Mouse (Mus musculus) embryonic facial prominence, embryonic 13.5 days (tissue): Measurements from ENCODE around the gene March2. TPM values are rescaled to one million over a fixed set of nuclear protein-coding genes. Genes with fewer than 3 reads are reported as not detected.
"Not testable (repeated sequence)": the region's sequence is repeated elsewhere in the genome, so short reads cannot be mapped to it uniquely, and the experiment has no call there.

Experiments
- ATAC-seq: fragments of 200-750 bp; cut with Nextera tagmentation; 2 replicates; pipeline ENCODE4 v1.8.0; 2017; ENCODE audit warnings: low read depth; ENCODE audit not compliant: insufficient number of reproducible peaks, insufficient read depth, low FRiP score, low TSS enrichment
- H3K27ac ChIP-seq: fragments of 300-500 bp; sonication (generic); 2 replicates; pipeline ENCODE4 v1.5.1; 2015; ENCODE audit warnings: moderate library complexity, mild to moderate bottlenecking, inconsistent platforms
- H3K27me3 ChIP-seq: fragments of 300-500 bp; sonication (generic); 2 replicates; pipeline ENCODE4 v1.6.1; 2015; ENCODE audit warnings: mild to moderate bottlenecking, inconsistent platforms
- H3K36me3 ChIP-seq: fragments of 300-500 bp; sonication (generic); 2 replicates; pipeline ENCODE4 v1.6.1; 2015; ENCODE audit warnings: mild to moderate bottlenecking, inconsistent platforms
- H3K4me1 ChIP-seq: fragments of 300-500 bp; sonication (generic); 2 replicates; pipeline ENCODE4 v1.6.1; 2015; ENCODE audit warnings: inconsistent platforms
- H3K4me2 ChIP-seq: fragments of 300-500 bp; sonication (generic); 2 replicates; pipeline ENCODE4 v1.6.1; 2015; ENCODE audit warnings: moderate library complexity, mild to moderate bottlenecking, inconsistent platforms
- H3K4me3 ChIP-seq: fragments of 300-500 bp; sonication (generic); 2 replicates; pipeline ENCODE4 v1.5.1; 2015; ENCODE audit warnings: mild to moderate bottlenecking, inconsistent platforms
- H3K9ac ChIP-seq: fragments of 300-500 bp; sonication (generic); 2 replicates; pipeline ENCODE4 v1.6.1; 2015; ENCODE audit warnings: mild to moderate bottlenecking, inconsistent platforms
- H3K9me3 ChIP-seq: fragments of 300-500 bp; sonication (generic); 2 replicates; pipeline ENCODE4 v1.6.1; 2016; ENCODE audit warnings: inconsistent platforms
- WGBS: fragments of 180-500 bp; shearing (Covaris S2); methylation state at CpG from one replicate; pipeline ENCODE4 v1.1.7; 2015; ENCODE audit warnings: mixed read lengths; 5-methylcytosine and 5-hydroxymethylcytosine counted together
- polyA plus RNA-seq: library from polyadenylated mRNA; unstranded; fragments of >200 nt; fragmentation: Nextera tagmentation; extraction: Ambion mirVana; gene quantifications from 2 replicates; pipeline ENCODE4 v1.2.1, GENCODE M21; 2015

March2 gene
- polyA plus RNA-seq, 1 experiment from 2014 or later = 42.6 TPM

- H3K27me3 ChIP-seq = no peaks in the 10 kb centered on the region
- H3K4me3 ChIP-seq = no peak overlapping the region
- H3K4me2 ChIP-seq = no peak overlapping the region
- H3K9me3 ChIP-seq = no peaks in the 10 kb centered on the region
- WGBS = 64% methylated on average over 2 of the region's 2 CpGs
- ATAC-seq = no peak
- peaks cover 54% of the 10 kb centered on the region for H3K36me3 ChIP-seq
- no peak overlapping the region for H3K9ac ChIP-seq
- no peaks in the 10 kb centered on the region for H3K4me1 ChIP-seq
- H3K27ac ChIP-seq = no peak overlapping the region
These were observed 27.5 kb upstream of the March2 start for GRCm38 (mm10) chr17:33746011-33746410.

- H3K36me3 ChIP-seq = peaks cover 42% of the 10 kb centered on the region
- WGBS = 86% methylated on average over 5 of the region's 5 CpGs
These were observed 26.4 kb upstream of the March2 start for GRCm38 (mm10) chr17:33744686-33745384.

GRCm38 (mm10) chr17:33742420-33742819 is 23.9 kb upstream of the March2 start:
- 90% methylated on average over 1 of the region's 1 CpGs for WGBS

More at GRCm38 (mm10) chr17:33744686-33745384, 26.4 kb upstream of the March2 start:
- Histone ChIP-seq H3K4me3 (no peak overlapping the region), H3K4me2 (no peak overlapping the region), H3K4me1 (no peaks in the 10 kb centered on the region), H3K9me3 (no peaks in the 10 kb centered on the region), H3K27me3 (no peaks in the 10 kb centered on the region), H3K27ac (no peak overlapping the region), H3K9ac (no peak overlapping the region)
- ATAC-seq = no peak

GRCm38 (mm10) chr17:33733526-33733925 is 15.1 kb upstream of the March2 start:
- H3K9me3 ChIP-seq, H3K4me1 ChIP-seq, H3K4me2 ChIP-seq, H3K9ac ChIP-seq, H3K36me3 ChIP-seq, H3K27me3 ChIP-seq, H3K27ac ChIP-seq, ATAC-seq, H3K4me3 ChIP-seq: not testable (repeated sequence)
- WGBS = 67% methylated on average over 10 of the region's 10 CpGs

More at GRCm38 (mm10) chr17:33742420-33742819, 23.9 kb upstream of the March2 start:
- Histone ChIP-seq H3K9ac (no peak overlapping the region), H3K4me2 (no peak overlapping the region), H3K27ac (no peak overlapping the region), H3K9me3 (no peaks in the 10 kb centered on the region), H3K36me3 (peaks cover 18% of the 10 kb centered on the region), H3K4me3 (no peak overlapping the region), H3K27me3 (no peaks in the 10 kb centered on the region), H3K4me1 (no peaks in the 10 kb centered on the region)
- ATAC-seq = no peak

- H3K4me2 ChIP-seq, H3K4me1 ChIP-seq, H3K4me3 ChIP-seq, ATAC-seq, H3K36me3 ChIP-seq, H3K27me3 ChIP-seq, H3K9ac ChIP-seq, H3K9me3 ChIP-seq, H3K27ac ChIP-seq: not testable (repeated sequence)
- 80% methylated on average over 9 of the region's 9 CpGs for WGBS
These were observed 14.2 kb upstream of the March2 start for GRCm38 (mm10) chr17:33732556-33733083.

GRCm38 (mm10) chr17:33729215-33729614 is 10.7 kb upstream of the March2 start:
- no peak overlapping the region for H3K27ac ChIP-seq
- no peaks in the 10 kb centered on the region for H3K9me3 ChIP-seq
- no peak overlapping the region for H3K4me3 ChIP-seq
- no peak overlapping the region for H3K4me2 ChIP-seq
- H3K9ac ChIP-seq = no peak overlapping the region
- H3K27me3 ChIP-seq = no peaks in the 10 kb centered on the region
- 67% methylated on average over 2 of the region's 2 CpGs for WGBS
- H3K36me3 ChIP-seq = no peaks in the 10 kb centered on the region
- H3K4me1 ChIP-seq = no peaks in the 10 kb centered on the region
- no peak for ATAC-seq

- WGBS = 73% methylated on average over 2 of the region's 2 CpGs
- Histone ChIP-seq H3K36me3 (no peaks in the 10 kb centered on the region), H3K4me2 (no peak overlapping the region)
These were observed 9.9 kb upstream of the March2 start for GRCm38 (mm10) chr17:33728396-33728795.

GRCm38 (mm10) chr17:33719736-33720378 is 1.4 kb upstream of the March2 start:
- H3K4me3 ChIP-seq = no peak overlapping the region
- no peaks in the 10 kb centered on the region for H3K27me3 ChIP-seq
- no peaks in the 10 kb centered on the region for H3K9me3 ChIP-seq
- peaks cover 3% of the 10 kb centered on the region; the same call in 1 of the 2 replicates for H3K4me1 ChIP-seq
- no peak overlapping the region for H3K27ac ChIP-seq
- no peak for ATAC-seq
- no peaks in the 10 kb centered on the region for H3K36me3 ChIP-seq
- no peak overlapping the region for H3K9ac ChIP-seq
- H3K4me2 ChIP-seq = no peak overlapping the region
- WGBS = 92% methylated on average over 7 of the region's 7 CpGs

More at GRCm38 (mm10) chr17:33728396-33728795, 9.9 kb upstream of the March2 start:
- Histone ChIP-seq H3K4me3 (no peak overlapping the region), H3K9ac (no peak overlapping the region), H3K27me3 (no peaks in the 10 kb centered on the region), H3K27ac (no peak overlapping the region), H3K4me1 (no peaks in the 10 kb centered on the region), H3K9me3 (no peaks in the 10 kb centered on the region)
- ATAC-seq = no peak

GRCm38 (mm10) chr17:33718944-33719725 is 665 bp upstream of the March2 start:
- Histone ChIP-seq H3K27ac (no peak overlapping the region), H3K4me3 (peak overlapping the region; percentile 85), H3K9ac (peak overlapping the region; percentile 75; the same call in 1 of the 2 replicates), H3K27me3 (no peaks in the 10 kb centered on the region), H3K4me1 (peaks cover 3% of the 10 kb centered on the region; the same call in 1 of the 2 replicates), H3K36me3 (no peaks in the 10 kb centered on the region), H3K4me2 (peak overlapping the region; percentile 86), H3K9me3 (no peaks in the 10 kb centered on the region)
- no peak for ATAC-seq
- 48% methylated on average over 10 of the region's 10 CpGs for WGBS

- Histone ChIP-seq H3K27ac (no peak overlapping the region), H3K9ac (peak overlapping the region; percentile 75), H3K27me3 (no peaks in the 10 kb centered on the region), H3K36me3 (no peaks in the 10 kb centered on the region), H3K9me3 (no peaks in the 10 kb centered on the region), H3K4me3 (peak overlapping the region; percentile 85), H3K4me1 (peaks cover 3% of the 10 kb centered on the region; the same call in 1 of the 2 replicates), H3K4me2 (peak overlapping the region; percentile 86)
- WGBS = 12% methylated on average over 8 of the region's 8 CpGs
- ATAC-seq = no peak
These were observed 488 bp downstream of the March2 start for GRCm38 (mm10) chr17:33717982-33718381.

- WGBS = 86% methylated on average over 1 of the region's 1 CpGs
- H3K4me2 ChIP-seq = no peak overlapping the region
- H3K4me3 ChIP-seq = no peak overlapping the region
- H3K36me3 ChIP-seq = no peaks in the 10 kb centered on the region
- H3K27ac ChIP-seq = no peak overlapping the region
- H3K27me3 ChIP-seq = no peaks in the 10 kb centered on the region
- no peak overlapping the region for H3K9ac ChIP-seq
- peaks cover 3% of the 10 kb centered on the region; the same call in 1 of the 2 replicates for H3K4me1 ChIP-seq
- ATAC-seq = no peak
- no peaks in the 10 kb centered on the region for H3K9me3 ChIP-seq
These were observed 1.2 kb downstream of the March2 start for GRCm38 (mm10) chr17:33717246-33717645.
